Mouse (Mus musculus): Measurements from ENCODE around the gene Clic4.

The Clic4 gene

DNA sequence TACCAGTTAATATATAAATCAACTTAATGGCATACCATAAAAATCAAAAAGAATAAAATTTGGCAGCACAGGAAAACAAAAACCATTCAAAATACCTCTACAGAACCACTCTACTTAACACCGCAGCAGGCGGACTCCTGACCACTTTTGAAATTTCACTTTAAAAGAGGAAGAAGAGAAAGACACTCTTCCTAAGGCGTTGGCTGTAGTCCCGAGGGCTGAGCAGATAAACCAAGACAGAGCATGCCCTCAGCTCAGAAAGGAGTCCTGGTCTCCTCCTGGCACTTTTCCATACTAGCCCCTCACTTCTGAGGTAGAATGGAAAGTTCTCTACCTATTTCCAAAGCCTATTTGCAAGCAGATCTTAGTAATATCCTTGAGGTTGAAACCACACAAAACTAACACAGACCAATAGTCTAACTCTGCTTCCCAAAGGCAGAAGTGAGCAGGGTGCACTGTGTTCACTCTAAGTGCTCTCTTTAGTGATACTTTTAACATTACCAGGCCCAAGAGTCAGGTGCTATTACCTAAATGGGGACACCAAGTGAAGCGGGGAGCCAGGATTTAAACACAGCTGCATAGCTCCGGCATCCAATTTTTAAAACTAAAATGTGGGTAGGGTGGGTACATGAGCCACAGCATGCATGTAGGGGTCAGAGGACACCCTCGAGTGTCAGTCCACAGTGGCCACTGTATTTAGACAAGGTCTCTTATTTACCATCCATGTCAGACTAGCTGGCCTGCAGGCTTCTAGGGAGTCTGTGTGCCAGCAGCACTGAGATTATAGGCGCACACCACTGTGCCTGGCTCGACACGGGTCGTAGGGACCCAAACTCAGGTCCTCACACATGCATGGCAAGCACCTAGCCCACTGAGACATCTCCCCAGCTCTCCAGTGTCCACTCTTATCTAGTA lies 15.8 kb downstream of the Clic4 start:
- DNase-seq = no peak

DNA sequence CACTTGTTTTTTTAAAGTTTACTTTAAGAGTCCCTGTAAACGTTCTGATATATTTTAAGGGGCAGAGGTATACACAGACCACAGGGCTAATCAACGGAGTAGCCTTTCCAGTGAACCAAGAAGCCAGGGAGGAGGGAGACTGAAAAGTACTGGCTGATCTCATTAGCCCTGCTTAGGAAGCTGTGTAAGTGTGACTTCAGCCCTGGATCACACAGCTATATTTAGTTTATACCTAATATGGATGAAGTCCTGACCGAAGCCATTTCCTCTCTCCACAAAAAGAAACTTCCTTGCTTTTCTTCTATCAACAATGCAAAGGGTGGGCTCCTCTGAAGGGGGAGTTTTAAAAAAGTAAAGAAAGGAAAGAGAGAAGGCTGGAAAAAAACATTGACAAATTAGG lies 17.8 kb downstream of the Clic4 start:
- DNase-seq = no peak

DNA sequence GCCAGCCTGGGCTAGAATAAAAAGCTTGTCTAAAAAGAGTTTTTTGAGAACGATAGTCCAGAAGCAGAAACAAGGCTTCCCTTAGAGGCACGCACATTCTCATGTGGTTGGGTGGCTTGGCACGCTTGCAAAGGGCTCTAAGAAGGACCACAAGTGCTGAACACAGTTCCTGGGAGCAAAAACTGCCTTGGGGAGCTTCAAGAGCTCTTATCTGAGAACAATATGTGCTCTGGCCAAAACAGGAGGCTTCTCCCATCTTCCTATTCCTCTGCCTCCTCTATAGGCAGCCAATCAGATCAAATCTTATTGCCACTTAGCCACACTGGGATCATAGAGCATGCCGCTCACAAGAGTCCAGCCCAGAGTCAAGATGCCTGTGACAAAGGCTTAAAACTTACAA lies 18.3 kb downstream of the Clic4 start:
- DNase-seq = no peak

DNA sequence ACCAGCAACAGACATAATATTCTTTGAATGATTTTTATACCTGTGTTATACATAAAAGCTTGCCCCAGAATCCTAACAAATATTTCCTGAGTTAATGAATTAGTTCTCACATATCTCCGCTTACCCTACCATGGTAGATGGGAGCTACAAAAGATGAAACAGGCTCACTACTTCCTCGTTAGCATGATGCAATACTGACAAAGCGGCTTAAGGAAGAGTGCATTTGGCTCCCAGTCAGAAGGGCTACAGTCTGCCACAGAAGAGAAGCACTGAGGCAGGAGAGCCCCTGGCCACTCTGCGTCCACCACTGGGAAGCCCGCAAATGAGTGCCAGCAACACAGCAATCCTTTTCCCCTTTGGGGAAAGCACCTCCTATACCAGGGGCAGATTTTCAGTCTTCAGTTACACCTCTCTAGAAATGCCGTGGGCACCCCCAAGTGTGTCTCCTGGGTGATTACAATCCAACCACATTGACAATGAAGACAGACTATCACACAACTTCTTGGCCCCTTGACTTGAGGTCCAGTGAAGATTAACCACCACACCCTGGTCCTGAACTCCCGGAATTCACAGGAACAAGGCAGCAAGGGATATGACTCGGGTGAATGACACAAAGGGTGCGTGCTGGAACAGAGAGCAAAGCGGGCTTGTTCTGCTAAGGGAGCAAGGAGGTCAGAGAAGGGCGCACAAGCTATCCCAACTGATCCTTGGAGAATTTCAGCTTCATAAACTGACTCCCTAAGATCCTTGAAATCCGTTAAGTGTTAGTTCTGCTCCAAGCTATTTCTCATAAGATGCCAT lies 19.2 kb downstream of the Clic4 start:
- DNase-seq = no peak

DNA sequence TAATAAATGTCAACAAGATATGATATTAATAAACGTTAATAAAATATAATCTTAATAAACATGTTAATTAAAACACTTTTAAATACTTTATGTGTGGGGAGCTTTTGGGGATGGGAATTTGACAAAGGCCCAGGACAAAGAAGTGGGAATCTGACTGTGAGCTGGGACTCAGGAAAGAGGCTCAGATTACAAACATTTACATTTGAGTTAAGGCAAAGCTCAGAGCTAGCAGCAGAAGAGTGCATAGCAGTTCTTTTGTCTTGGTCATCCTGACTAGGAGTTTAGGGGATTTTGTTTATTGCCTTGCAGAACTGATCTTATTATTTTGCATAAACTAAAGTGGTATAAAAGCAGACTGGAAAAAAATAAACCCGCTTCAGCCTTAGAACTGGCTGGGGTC lies 20.8 kb downstream of the Clic4 start:
- no peak for DNase-seq

DNA sequence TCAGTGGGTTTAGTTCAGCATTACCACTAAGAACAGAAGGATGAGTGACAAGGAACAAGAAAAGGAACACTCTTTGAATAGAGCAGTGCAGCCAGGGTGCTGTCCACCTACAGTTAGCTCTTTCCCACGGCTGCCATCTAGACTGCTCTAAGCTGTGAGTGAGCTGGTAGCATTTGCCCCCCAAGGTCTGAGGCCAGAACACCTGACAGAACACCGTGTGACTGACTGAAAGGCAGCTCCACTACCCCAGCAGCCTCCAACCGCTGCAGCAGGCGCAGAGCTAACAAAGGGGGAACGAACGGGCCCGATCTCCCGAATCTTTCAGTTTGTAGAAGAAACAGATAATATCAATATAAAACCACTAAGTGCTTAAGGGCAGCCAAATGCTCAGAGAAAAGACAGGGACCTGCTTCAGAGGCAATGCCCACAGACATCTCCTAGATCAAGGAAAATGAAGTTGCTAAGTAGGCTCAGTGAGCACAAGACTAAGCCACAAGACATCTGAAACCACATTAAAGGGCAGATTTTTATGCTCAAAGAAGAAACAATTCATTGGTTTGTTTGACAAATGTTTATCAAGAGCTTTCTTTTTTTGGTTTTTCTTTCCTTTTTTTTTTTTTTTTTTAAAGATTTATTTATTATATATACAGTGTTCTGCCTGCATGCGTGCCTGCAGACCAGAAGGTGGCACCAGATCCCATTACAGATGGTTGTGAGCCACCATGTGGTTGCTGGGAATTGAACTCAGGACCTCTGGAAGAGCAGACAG lies 24.2 kb downstream of the Clic4 start:
- no peak for DNase-seq

DNA sequence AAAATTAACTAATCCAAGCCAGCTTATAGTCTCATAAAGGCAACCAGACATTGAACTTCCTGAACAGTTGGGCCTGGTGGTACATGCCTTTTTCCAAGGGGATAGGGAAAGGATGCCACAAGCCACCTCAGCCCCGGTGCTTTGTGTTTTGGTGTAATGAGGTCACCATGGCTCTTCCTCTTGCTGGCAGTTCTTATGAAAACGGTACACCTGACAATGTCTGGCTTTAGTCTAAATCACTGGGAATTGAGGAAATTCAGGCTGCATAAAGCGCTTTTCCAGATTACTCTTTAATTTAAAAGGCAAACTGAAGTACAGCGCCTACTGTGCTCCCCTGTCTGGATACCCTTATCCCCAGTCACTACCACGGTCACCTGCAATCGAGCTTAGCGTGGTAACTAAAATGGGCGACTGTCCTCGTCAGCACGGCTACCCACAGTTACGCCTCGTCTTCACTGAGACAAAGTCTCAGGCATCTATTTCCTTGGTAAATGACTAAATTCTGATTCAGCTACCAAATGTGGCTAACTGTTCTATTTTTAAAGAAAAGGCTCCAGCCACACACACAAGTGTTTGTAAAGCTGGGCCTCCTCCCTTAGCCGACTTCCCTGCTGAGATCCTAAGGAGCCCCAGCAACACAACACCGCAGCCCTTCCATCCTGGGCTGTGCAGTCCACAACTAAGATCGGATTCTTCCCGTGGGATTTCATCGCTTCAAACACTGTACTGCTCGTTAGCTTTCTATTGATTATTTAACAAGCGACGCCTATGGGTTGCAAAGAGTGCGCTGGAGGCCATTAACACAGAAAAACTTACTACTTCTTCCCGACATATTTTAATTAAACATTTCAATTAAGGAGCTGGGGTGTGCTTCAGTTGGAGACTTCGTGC lies 25.5 kb downstream of the Clic4 start:
- DNase-seq = no peak

DNA sequence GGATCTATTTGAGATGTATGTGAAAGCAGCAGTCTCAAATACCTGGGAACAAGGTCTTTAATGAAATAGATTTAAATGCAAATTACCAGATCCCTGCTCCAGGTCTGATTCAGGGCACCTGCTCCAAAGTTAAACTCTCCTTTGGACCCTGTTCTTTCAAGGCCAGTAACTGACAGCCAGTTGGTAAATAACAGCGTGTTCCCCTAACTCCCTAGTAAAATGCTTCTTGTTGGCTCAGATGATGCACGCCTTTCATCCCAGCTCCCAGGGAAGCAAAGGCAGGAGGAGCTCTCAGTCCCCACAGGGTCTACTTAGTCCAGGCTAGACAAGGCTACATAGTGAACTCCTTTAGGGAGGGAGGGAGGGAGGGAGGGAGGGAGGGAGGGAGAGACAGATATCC lies 26.2 kb downstream of the Clic4 start:
- DNase-seq = no peak

DNA sequence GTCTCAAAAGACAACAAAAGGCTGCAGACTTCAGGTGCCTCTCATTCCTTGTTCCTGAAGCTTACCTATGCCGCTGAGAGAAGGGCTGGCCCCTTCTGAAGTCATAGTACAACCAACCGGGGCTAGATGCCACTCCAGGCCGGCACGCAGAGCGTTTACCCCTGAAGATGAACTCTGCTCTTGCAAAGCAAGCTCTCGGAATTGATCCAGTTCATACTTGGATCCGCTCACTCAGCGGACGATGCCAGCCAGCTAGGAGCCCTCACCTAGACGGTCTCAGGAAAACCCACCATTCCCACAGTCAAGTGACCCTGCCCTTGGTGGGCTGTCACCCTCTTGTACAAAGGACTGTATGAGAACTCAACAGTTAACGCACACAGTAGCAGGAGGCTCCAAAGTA lies 26.8 kb downstream of the Clic4 start:
- no peak for DNase-seq

DNA sequence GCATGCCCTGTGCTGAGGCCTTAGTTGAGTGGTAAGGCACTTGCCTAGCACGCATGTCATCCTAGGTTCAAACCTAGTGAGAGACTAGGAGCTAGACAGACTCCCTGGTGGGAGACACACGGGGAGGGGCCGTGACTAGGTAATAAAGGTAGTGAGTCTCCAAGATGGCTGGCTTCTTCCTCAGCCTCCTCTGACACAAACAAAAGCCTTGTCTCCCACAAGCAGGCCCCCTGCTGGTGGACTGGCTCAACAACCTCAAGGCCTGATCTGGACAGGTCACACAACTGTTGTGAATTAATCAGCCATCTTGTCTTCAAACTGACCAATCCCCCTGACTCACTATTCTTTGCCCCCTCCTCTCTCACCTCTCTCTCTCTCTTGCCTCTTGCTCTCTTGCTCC lies 28.3 kb downstream of the Clic4 start:
- no peak for DNase-seq

DNA sequence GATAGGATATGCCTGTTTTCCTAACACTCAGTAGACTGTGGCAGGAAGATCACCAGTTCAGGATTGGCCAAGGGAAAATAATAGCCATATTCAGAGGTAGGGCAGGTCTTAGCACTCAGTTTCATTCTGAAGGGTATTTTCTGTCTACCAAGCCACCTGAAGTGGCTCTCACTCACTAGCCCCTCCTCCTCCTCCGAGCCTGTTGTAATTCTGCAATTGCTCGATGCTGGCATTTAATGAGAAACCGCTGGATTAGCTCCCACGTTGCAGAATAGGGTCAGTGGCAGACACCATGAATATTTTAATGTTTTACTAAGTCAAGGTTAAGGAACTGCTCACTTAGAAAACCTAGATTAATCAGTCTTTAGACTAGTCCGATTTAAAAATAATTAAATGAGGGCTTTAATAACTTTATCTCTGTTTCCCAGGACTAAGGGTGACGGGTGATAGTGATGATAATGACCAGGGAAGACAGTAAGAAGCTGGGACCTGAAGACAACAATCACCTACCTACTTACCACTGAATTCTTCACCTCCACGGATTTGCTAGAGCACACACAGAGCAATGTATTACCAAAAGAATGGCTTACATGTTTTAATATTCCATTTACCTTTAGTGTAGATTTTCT lies 29.6 kb downstream of the Clic4 start:
- DNase-seq = no peak

DNA sequence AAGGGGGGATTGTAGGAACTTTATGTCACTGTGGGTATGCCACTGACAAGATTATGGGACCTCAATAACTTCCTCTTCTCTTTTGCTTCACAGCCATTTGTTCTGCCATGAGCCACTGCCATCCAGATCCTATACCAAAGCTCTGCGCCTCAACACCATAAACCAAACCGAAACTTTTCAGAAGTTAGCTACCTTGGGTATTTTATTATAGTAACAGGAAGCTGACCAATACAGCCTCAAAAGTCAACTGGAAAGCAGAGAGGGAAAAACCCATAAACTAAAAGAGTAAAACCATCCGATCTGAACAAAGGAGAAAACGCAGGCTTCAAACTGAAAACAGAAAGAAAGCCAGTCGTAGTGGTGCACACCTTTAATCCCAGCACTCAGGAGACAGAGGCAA lies 30.2 kb downstream of the Clic4 start:
- no peak for DNase-seq

DNA sequence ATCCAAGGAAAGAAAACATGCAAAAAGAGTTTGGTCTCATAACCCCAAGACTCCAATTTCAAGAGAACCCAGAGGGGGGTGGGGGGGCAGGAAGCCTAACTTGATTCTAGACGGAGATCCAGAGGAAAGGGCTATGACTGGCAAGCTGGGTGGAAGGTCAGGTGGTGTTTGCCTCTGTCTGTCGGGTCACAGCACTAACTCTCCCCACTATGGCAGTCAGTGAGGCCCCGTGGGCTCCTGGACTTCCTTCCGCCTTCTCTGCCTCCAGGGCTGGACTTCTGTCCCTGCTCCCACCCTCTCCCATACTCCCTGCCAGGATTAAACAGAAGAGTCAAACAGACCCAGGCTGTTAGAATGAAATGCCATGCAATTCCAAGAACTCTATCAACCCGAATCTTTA lies 30.9 kb downstream of the Clic4 start:
- DNase-seq = no peak

DNA sequence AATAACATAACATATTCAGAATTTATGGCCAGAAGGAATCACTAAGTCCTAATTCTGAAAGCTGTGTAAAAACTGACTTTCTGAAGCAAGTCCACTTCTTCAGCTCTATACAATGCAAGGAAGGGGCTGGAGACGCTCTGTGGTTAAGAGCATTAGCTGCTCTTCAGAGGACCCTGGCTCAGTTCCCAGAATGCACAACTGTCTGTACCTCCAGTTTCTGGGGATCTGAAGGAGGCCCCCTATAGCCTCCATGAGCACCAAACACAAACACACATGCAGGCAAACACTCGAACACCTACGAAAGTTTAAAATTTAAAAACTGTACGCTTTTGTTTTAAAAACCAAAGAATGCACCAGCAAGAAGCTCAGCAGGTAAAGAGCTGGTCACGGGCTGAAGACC lies 31.5 kb downstream of the Clic4 start:
- no peak for DNase-seq

DNA sequence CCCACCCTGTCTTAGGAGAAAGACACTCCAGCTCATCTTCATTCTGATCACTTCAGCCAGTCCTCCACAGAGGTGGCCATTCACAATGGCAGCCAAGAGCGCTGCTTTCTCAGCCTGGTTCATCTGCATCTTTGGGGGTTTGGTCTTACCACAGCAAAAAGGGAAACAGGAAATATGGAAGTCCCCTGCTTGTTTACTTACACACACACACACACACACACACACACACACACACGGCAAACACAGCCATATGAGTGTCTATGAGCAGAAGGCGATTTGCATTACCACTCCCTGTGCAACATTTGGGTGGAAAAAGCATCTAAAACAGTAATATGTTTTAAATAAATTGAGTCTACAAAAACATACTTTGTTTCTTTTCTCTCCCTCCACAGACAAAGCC lies 32.3 kb downstream of the Clic4 start:
- DNase-seq = no peak

DNA sequence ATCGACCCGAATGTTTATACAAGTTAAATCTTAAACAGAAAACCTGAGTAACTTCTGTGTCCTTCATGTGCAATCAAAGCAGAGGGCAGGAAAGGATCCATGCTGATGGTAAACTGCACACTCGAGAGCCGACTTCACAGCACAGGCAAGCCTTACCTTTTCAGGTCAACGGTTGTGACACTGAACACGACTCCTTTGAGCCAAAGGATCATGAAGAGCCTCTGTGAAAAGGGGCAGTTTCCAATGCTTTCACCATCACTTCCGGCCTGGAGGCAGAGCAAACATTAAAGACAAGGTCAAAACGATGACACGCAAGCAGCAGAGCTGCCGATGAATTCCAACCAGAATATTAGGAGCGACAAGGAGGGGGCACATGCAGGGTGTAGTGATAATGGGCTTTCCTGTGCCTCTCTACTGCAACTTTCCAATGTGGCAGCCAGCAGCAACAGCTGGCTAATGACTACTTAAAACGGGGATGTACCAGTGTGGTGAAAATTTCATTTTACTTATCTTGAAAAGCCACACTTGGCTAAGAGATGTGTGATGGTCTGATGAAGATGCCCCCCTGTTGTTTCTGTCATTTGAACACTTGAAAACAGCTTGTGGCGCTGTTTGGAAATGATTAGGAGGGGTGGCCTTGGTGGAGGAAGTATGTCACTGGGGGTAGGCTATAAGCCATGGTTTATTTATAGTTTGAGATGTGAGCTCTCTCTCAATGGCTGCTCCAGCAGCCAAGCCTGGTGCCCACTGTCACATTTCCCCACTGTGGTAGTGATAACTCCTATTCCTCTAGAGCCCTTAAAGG lies 33.7 kb downstream of the Clic4 start:
- no peak for DNase-seq

DNA sequence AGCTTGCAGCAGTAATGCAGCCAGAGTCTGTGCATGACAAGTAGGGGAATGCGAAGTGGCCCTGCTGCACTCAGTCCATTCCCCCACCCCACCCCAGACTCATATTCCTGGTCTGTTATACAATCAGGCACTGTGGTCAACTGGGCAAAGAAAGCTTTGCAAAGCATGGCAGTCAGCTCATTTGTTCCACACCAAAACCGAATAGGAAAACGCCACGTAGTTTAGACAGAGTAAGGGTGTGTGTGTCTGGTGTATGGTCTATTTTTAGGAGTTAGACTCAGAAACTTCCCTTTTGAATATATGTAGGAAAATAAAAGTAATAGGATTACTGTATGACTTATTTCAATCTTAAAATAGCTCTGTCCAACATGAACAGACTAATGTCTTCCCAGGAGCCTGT lies 36.0 kb downstream of the Clic4 start:
- no peak for DNase-seq

DNA sequence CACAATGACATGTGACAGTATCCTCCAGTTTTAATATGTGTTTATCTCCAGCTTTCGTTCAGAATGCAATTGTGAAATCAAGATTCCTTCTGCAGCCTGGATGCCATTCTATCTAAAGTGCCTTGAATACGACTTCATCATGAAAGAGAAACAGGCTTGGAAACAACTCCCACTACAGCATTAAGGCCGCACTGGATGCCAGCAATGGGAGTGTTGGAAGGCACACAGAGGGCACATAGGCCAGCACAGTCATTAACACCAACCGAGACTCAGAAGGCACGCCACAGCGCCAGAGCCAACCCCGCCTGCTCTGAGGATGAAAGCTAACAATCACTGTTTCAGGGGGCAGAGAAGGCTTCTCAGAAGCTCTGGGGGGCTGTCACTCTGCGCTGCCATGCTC lies 37.1 kb downstream of the Clic4 start:
- DNase-seq = no peak

DNA sequence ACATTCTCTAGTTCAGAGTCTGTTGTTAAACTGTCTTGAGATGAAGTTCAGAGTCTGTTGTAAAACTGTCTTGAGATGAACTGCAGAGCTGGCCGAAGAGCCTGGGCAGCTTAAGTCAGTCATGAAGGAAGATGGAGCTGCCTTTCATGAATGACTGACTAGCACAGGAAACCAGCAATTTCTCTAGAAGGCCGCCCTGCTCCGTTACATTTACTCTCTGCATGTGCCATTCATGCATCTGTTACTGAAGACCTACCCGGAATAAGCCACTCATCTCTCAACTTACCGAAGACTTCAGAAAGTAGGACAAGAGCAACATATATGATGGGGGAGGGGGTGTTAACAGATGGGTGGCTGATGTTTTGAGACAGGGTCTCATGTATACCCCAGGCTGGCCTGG lies 40.1 kb downstream of the Clic4 start:
- no peak for DNase-seq

DNA sequence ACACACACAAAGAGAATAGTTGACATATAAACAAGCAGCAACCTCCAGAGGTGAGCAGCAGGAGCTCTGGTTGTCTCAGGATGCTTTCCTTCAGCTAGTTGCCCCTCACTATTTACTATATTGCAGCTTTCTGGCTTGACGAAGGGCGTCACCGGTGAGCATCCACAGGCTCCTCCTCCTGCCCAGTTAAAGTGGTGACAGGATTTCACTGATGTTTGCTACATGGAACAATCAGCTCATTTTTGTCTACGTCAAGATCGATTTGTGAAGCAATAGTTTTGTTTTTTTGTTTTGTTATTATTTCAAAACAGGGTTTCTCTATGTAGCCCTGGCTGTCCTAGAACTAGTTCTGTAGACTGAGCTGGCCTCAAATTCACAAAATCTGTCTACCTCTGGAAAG lies 41.1 kb downstream of the Clic4 start:
- no peak for DNase-seq

DNA sequence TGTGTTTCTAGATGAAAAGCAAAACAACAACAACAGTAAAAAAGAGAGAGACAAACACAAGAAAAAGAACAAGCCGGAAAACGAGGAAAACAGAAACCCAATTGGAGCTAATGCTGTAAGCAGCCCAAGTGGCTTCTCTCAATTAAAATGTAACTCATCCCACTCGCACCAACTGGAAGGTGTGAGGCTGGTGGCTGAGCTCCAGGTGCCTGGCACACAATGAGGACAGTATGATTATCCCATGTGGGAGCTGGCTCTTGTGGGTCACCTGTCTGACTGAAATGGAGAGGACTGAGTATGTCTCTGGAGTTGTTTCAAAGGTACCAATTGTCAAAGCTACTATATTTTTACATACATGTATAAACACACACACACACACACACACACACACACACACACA lies 41.5 kb downstream of the Clic4 start:
- DNase-seq = no peak
